Mouse (Mus musculus) MEL (cell line): ENCODE data around the gene Cgref1. TPM values are rescaled to one million over a fixed set of nuclear protein-coding genes. Genes with fewer than 3 reads are reported as not detected.

ENCODE experiments used
- DNase-seq: peaks from one replicate; pipeline ENCODE4 v3.0.0; 2011; ENCODE audit warnings: low read depth, low spot score
- H3K27ac ChIP-seq: 2 replicates; pipeline ENCODE4 v1.5.1; 2012; ENCODE audit warnings: low read depth, mild to moderate bottlenecking, control low read depth, low read length, moderate library complexity; ENCODE audit not compliant: control insufficient read depth
- H3K27me3 ChIP-seq, 2 experiments: fragments of 150-350 bp in 1 of 2; sonication (generic) in 1 of 2; 2 replicates each; pipeline ENCODE4 v1.6.1; 2012; ENCODE audit warnings: low read length in 2 of 2, mild to moderate bottlenecking in 2 of 2, improper control_type of control experiment in 1 of 2, moderate library complexity in 1 of 2; ENCODE audit not compliant: insufficient read depth in 2 of 2, control insufficient read depth in 1 of 2
- H3K36me3 ChIP-seq, 2 experiments: 2 replicates each; pipeline ENCODE4 v1.6.1; 2012 to 2014; ENCODE audit warnings: low read length in 2 of 2, improper control_type of control experiment in 1 of 2, inconsistent platforms in 1 of 2, mild to moderate bottlenecking in 1 of 2; ENCODE audit not compliant: insufficient read depth in 2 of 2, control insufficient read depth in 1 of 2
- H3K4me1 ChIP-seq, 2 experiments: fragments of 150-350 bp in 1 of 2; sonication (generic) in 1 of 2; 2 replicates each; pipeline ENCODE4 v1.6.1; 2012; ENCODE audit warnings: low read length in 2 of 2, improper control_type of control experiment in 1 of 2, mild to moderate bottlenecking in 1 of 2; ENCODE audit not compliant: insufficient read depth in 2 of 2, control insufficient read depth in 1 of 2
- H3K4me3 ChIP-seq, 2 experiments: fragments of 150-350 bp in 1 of 2; sonication (generic) in 1 of 2; 2 replicates each; pipeline ENCODE4 v1.5.1; 2012; ENCODE audit warnings: low read depth in 2 of 2, low read length in 2 of 2, mild to moderate bottlenecking in 2 of 2, moderate library complexity in 2 of 2, control low read depth in 1 of 2, improper control_type of control experiment in 1 of 2; ENCODE audit not compliant: control insufficient read depth in 1 of 2, insufficient read depth in 1 of 2
- H3K79me2 ChIP-seq: 2 replicates; pipeline ENCODE4 v1.6.1; 2012; ENCODE audit warnings: mild to moderate bottlenecking, low read length, moderate library complexity; ENCODE audit not compliant: control insufficient read depth, poor library complexity, insufficient read depth
- H3K9ac ChIP-seq: 2 replicates; pipeline ENCODE4 v1.6.1; 2012; ENCODE audit warnings: low read depth, mild to moderate bottlenecking, control low read depth, low read length, moderate library complexity; ENCODE audit not compliant: control insufficient read depth, poor library complexity, severe bottlenecking
- H3K9me3 ChIP-seq: fragments of 150-350 bp; sonication (generic); replicated peaks from 2 replicates; pipeline ENCODE4 v1.6.1; 2012; ENCODE audit warnings: mild to moderate bottlenecking, low read length, improper control_type of control experiment, moderate library complexity; ENCODE audit not compliant: insufficient read depth
- CHD1 ChIP-seq: IDR thresholded peaks from 2 replicates; pipeline ENCODE4 v1.6.1; 2012; ENCODE audit warnings: low read depth, mild to moderate bottlenecking, inconsistent platforms, low read length, improper control_type of control experiment
- CTCF ChIP-seq, 3 experiments: IDR thresholded peaks in 2 of 3; conservative IDR thresholded peaks in 1 of 3; 2 replicates each; pipeline ENCODE4 v1.5.1; 2011 to 2012; ENCODE audit warnings: low read length in 3 of 3, low read depth in 2 of 3, mild to moderate bottlenecking in 2 of 3, improper control_type of control experiment in 1 of 3, inconsistent platforms in 1 of 3, mixed read lengths in 1 of 3, moderate library complexity in 1 of 3; ENCODE audit not compliant: control insufficient read depth in 1 of 3, insufficient read depth in 1 of 3, poor library complexity in 1 of 3, severe bottlenecking in 1 of 3
- E2F4 ChIP-seq: IDR thresholded peaks from 2 replicates; pipeline ENCODE4 v1.6.1; 2011; ENCODE audit warnings: low read depth, low read length, improper control_type of control experiment, borderline replicate concordance
- ELF1 ChIP-seq: IDR thresholded peaks from 2 replicates; pipeline ENCODE4 v1.6.1; 2014; ENCODE audit warnings: low read depth, mild to moderate bottlenecking, inconsistent platforms, low read length, improper control_type of control experiment, moderate library complexity
- EP300 ChIP-seq, 2 experiments: IDR thresholded peaks; 2 replicates each; pipeline ENCODE4 v1.6.1; 2011; ENCODE audit warnings: improper control_type of control experiment in 2 of 2, low read length in 2 of 2, low read depth in 1 of 2, mild to moderate bottlenecking in 1 of 2
- ETS1 ChIP-seq: IDR thresholded peaks from 2 replicates; pipeline ENCODE4 v1.6.1; 2012; ENCODE audit warnings: low read depth, mild to moderate bottlenecking, inconsistent platforms, low read length, improper control_type of control experiment, moderate library complexity
- GATA1 ChIP-seq: IDR thresholded peaks from 2 replicates; pipeline ENCODE4 v1.6.1; 2011; ENCODE audit warnings: low read depth, low read length, improper control_type of control experiment
- HCFC1 ChIP-seq: IDR thresholded peaks from 2 replicates; pipeline ENCODE4 v1.6.1; 2012; ENCODE audit warnings: low read depth, mild to moderate bottlenecking, inconsistent platforms, low read length, improper control_type of control experiment, moderate library complexity
- JUND ChIP-seq: IDR thresholded peaks from 2 replicates; pipeline ENCODE4 v1.6.1; 2011; ENCODE audit warnings: low read depth, mild to moderate bottlenecking, improper control_type of control experiment, low read length
- MAFK ChIP-seq: IDR thresholded peaks from 2 replicates; pipeline ENCODE4 v1.6.1; 2011; ENCODE audit warnings: low read depth, mild to moderate bottlenecking, low read length, improper control_type of control experiment, borderline replicate concordance
- MAX ChIP-seq: IDR thresholded peaks from 2 replicates; pipeline ENCODE4 v1.6.1; 2011; ENCODE audit warnings: low read length, improper control_type of control experiment
- MEF2A ChIP-seq: IDR thresholded peaks from 2 replicates; pipeline ENCODE4 v1.6.1; 2014; ENCODE audit warnings: low read depth, mild to moderate bottlenecking, inconsistent platforms, low read length, improper control_type of control experiment; ENCODE audit not compliant: poor library complexity, insufficient replicate concordance, severe bottlenecking; ENCODE audit errors: extremely low read depth
- MXI1 ChIP-seq: IDR thresholded peaks from 2 replicates; pipeline ENCODE4 v1.6.1; 2011; ENCODE audit warnings: mild to moderate bottlenecking, low read depth, low read length, improper control_type of control experiment
- MYC ChIP-seq: IDR thresholded peaks from 2 replicates; pipeline ENCODE4 v1.6.1; 2011; ENCODE audit warnings: low read depth, mild to moderate bottlenecking, low read length, improper control_type of control experiment, moderate library complexity
- NRF1 ChIP-seq: IDR thresholded peaks from 2 replicates; pipeline ENCODE4 v1.6.1; 2014; ENCODE audit warnings: low read depth, mild to moderate bottlenecking, inconsistent platforms, low read length, improper control_type of control experiment, moderate library complexity; ENCODE audit not compliant: poor library complexity, insufficient read depth, severe bottlenecking
- POLR2AphosphoS2 ChIP-seq: IDR thresholded peaks from 2 replicates; pipeline ENCODE4 v1.6.1; 2011; ENCODE audit warnings: low read length, improper control_type of control experiment
- POLR2AphosphoS5 ChIP-seq: IDR thresholded peaks from 2 replicates; pipeline ENCODE4 v1.6.1; 2012; ENCODE audit warnings: low read depth, borderline replicate concordance, mild to moderate bottlenecking, inconsistent platforms, low read length, moderate library complexity, mixed read lengths
- RAD21 ChIP-seq: IDR thresholded peaks from 2 replicates; pipeline ENCODE4 v1.6.1; 2011; ENCODE audit warnings: mild to moderate bottlenecking, low read depth, low read length, improper control_type of control experiment
- SIN3A ChIP-seq: IDR thresholded peaks from 2 replicates; pipeline ENCODE4 v1.6.1; 2012; ENCODE audit warnings: low read length, improper control_type of control experiment, inconsistent platforms
- SMC3 ChIP-seq: IDR thresholded peaks from 2 replicates; pipeline ENCODE4 v1.6.1; 2011; ENCODE audit warnings: low read depth, low read length, improper control_type of control experiment
- TAL1 ChIP-seq: IDR thresholded peaks from 2 replicates; pipeline ENCODE4 v1.6.1; 2012; ENCODE audit warnings: mild to moderate bottlenecking, inconsistent platforms, low read length, moderate library complexity, mixed read lengths
- TBP ChIP-seq: IDR thresholded peaks from 2 replicates; pipeline ENCODE4 v1.8.0; 2011; ENCODE audit warnings: low read depth, low read length, improper control_type of control experiment
- TCF12 ChIP-seq: IDR thresholded peaks from 2 replicates; pipeline ENCODE4 v1.6.1; 2014; ENCODE audit warnings: low read depth, mild to moderate bottlenecking, inconsistent platforms, low read length, improper control_type of control experiment, moderate library complexity
- UBTF ChIP-seq: IDR thresholded peaks from 2 replicates; pipeline ENCODE4 v1.6.1; 2012; ENCODE audit warnings: low read depth, mild to moderate bottlenecking, inconsistent platforms, low read length, improper control_type of control experiment, moderate library complexity, borderline replicate concordance; ENCODE audit not compliant: insufficient read depth
- USF1 ChIP-seq: IDR thresholded peaks from 2 replicates; pipeline ENCODE4 v1.6.1; 2014; ENCODE audit warnings: low read depth, mild to moderate bottlenecking, inconsistent platforms, low read length, improper control_type of control experiment, moderate library complexity
- USF2 ChIP-seq, 2 experiments: IDR thresholded peaks; 2 replicates each; pipeline ENCODE4 v1.6.1; 2011 to 2012; ENCODE audit warnings: improper control_type of control experiment in 2 of 2, low read length in 2 of 2, borderline replicate concordance in 1 of 2, inconsistent platforms in 1 of 2, low read depth in 1 of 2, mild to moderate bottlenecking in 1 of 2; ENCODE audit not compliant: insufficient read depth in 1 of 2
- ZC3H11A ChIP-seq: IDR thresholded peaks from 2 replicates; pipeline ENCODE4 v1.6.1; 2012; ENCODE audit warnings: low read depth, mild to moderate bottlenecking, inconsistent platforms, low read length, improper control_type of control experiment
- ZKSCAN1 ChIP-seq: IDR thresholded peaks from 2 replicates; pipeline ENCODE4 v1.6.1; 2012; ENCODE audit warnings: low read depth, mild to moderate bottlenecking, inconsistent platforms, low read length, improper control_type of control experiment, moderate library complexity
- ZMIZ1 ChIP-seq: IDR thresholded peaks from 2 replicates; pipeline ENCODE4 v1.6.1; 2012; ENCODE audit warnings: low read depth, mild to moderate bottlenecking, inconsistent platforms, low read length, improper control_type of control experiment, moderate library complexity
- ZNF384 ChIP-seq: IDR thresholded peaks from 2 replicates; pipeline ENCODE4 v1.6.1; 2012; ENCODE audit warnings: low read depth, mild to moderate bottlenecking, inconsistent platforms, low read length, improper control_type of control experiment
- polyA plus RNA-seq, 2 experiments: library from polyadenylated mRNA; stranded (reverse) in 1 of 2; unstranded in 1 of 2; fragments of >175 nt in 1 of 2; fragments of >200 nt in 1 of 2; gene quantifications; 2 replicates each; pipeline versions ENCODE4 v1.2.1 to v1.2.4; 2012; ENCODE audit warnings: low replicate concordance in 2 of 2, low read depth in 1 of 2; ENCODE audit not compliant: insufficient read length in 2 of 2, insufficient read depth in 1 of 2, missing spikeins in 1 of 2
- total RNA-seq: library from RNA; depleted of rRNA; stranded (reverse); fragments of 300-350 nt; gene quantifications from 2 replicates; pipeline ENCODE4 v1.2.3, GENCODE M21; 2012

Gene Cgref1
- total and polyA plus RNA-seq, 3 experiments, result 1.4 TPM; not detected in 2

DNA sequence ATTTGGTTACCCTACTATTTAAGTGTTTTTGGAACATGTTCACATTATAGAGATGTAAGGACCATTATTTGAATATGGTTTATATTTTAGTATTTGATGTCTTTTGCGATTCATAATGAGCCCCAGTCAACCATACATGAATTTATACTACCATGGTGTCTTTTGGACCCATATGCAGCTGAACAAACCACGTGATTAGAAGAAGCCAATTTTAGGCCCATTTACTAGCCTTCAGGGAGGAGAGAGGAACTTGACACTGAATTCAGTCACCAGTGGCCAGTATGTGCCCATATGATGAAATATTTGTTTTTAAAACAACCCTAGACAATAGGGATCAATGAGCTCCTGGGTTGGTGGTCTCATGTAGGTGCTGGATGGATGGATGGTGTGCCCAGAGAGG is 15.4 kb upstream of the Cgref1 start:
- Histone ChIP-seq H3K27me3 (no peaks in the 10 kb centered on the region), H3K36me3 (peaks cover 4 to 31% of the 10 kb centered on the region in 2 experiments; a peak in 3 of 4 replicates), H3K79me2 (peaks cover 25% of the 10 kb centered on the region), H3K4me3 (peak overlapping the region; percentile 47 to 96), H3K9me3 (no peaks in the 10 kb centered on the region), H3K4me1 (peaks cover 5 to 32% of the 10 kb centered on the region in 2 experiments), H3K27ac (peak overlapping the region; percentile 78), H3K9ac (peak overlapping the region; percentile 67)
- peak; percentile 60 for DNase-seq
- 0 out of 2 replicates have a peak, but pooled peaks have one; percentile 26 for TF ChIP-seq ZKSCAN1
- TF ChIP-seq MYC, result peak; percentile 59; the same call in 1 of the 2 replicates
- peak; percentile 66; the same call in 1 of the 2 replicates for TF ChIP-seq MAX
- TF ChIP-seq MXI1, result peak; percentile 29; the same call in 1 of the 2 replicates
- peak; percentile 84 for TF ChIP-seq USF1
- TF ChIP-seq UBTF, result no peak
- TF ChIP-seq POLR2AphosphoS2, result no peak

- Histone ChIP-seq H3K36me3 (peaks cover 4 to 31% of the 10 kb centered on the region in 2 experiments; a peak in 3 of 4 replicates), H3K4me3 (peak within 1 kb of the TSS; percentile 70 to 96), H3K79me2 (peaks cover 25% of the 10 kb centered on the region), H3K27ac (peak within 1 kb of the TSS; percentile 78), H3K9me3 (no peaks in the 10 kb centered on the region), H3K4me1 (peaks cover 5 to 32% of the 10 kb centered on the region in 2 experiments), H3K9ac (peak within 1 kb of the TSS; percentile 94), H3K27me3 (no peaks in the 10 kb centered on the region)
- DNase-seq, result peak; percentile 99
- TF ChIP-seq GATA1, result no peak
- peak; percentile 94 for TF ChIP-seq POLR2AphosphoS2
- TF ChIP-seq USF2 (IDR thresholded peaks at IDR 0.05; ENCODE audit: borderline replicate concordance in 1 of 2, insufficient read depth in 1 of 2, low read depth in 1 of 2, low read length in 2 of 2), result no peak
- TF ChIP-seq POLR2AphosphoS5, result no peak
- no peak for TF ChIP-seq RAD21
- TF ChIP-seq ZC3H11A, result no peak
- TF ChIP-seq MXI1, result peak; percentile 64
- TF ChIP-seq USF1, result peak; percentile 69
- TF ChIP-seq EP300 (IDR thresholded peaks at IDR 0.05; ENCODE audit: low read depth in 1 of 2, low read length in 2 of 2), result peak in 1 of 2 experiments; percentile 36; a peak in 1 of 4 replicates
- TF ChIP-seq E2F4, result no peak
- peak; percentile 100 for TF ChIP-seq NRF1
- peak; percentile 62; the same call in 1 of the 2 replicates for TF ChIP-seq TBP
- no peak for TF ChIP-seq CTCF (IDR thresholded peaks at IDR 0.05 in 2 of 3, conservative IDR thresholded peaks at IDR 0.05 in 1 of 3; ENCODE audit: control insufficient read depth in 1 of 3, insufficient read depth in 1 of 3, low read depth in 2 of 3, low read length in 3 of 3, poor library complexity in 1 of 3, severe bottlenecking in 1 of 3)
- no peak for TF ChIP-seq MEF2A
- no peak for TF ChIP-seq JUND
- peak; percentile 6; the same call in 1 of the 2 replicates for TF ChIP-seq ETS1
- TF ChIP-seq CHD1, result no peak
- TF ChIP-seq SMC3, result no peak
- TF ChIP-seq HCFC1, result peak; percentile 97
- no peak for TF ChIP-seq ZNF384
- TF ChIP-seq ZMIZ1, result peak; percentile 98
- peak; percentile 92 for TF ChIP-seq SIN3A
- no peak for TF ChIP-seq MAFK
- TF ChIP-seq TCF12, result peak; percentile 74; the same call in 1 of the 2 replicates
- peak; percentile 89 for TF ChIP-seq ELF1
- no peak for TF ChIP-seq TAL1
Measured at GRCm38 (mm10) chr5:30959966-30960501, 14.6 kb upstream of the Cgref1 start, which contains the start of gene Preb. Gene Preb, minus strand, starts transcription at chr5:30960361.
